Mouse (Mus musculus) heart, embryonic 10.5 days (tissue): ENCODE data around the gene Noxa1. TPM values are rescaled to one million over a fixed set of nuclear protein-coding genes. Genes with fewer than 3 reads are reported as not detected.

Experiments
- DNase-seq: peaks from one replicate; pipeline ENCODE4 v3.0.0-alpha.2; 2017; ENCODE audit warnings: low spot score
- H3K27ac ChIP-seq: fragments of 300-500 bp; sonication (generic); 2 replicates; pipeline ENCODE4 v1.5.1; 2016; ENCODE audit warnings: mild to moderate bottlenecking
- H3K27me3 ChIP-seq: fragments of 300-500 bp; sonication (generic); 2 replicates; pipeline ENCODE4 v1.6.1; 2016; ENCODE audit warnings: mild to moderate bottlenecking; ENCODE audit not compliant: poor library complexity, insufficient read depth, severe bottlenecking
- H3K36me3 ChIP-seq: fragments of 300-500 bp; sonication (generic); 2 replicates; pipeline ENCODE4 v1.6.1; 2016; ENCODE audit warnings: mild to moderate bottlenecking, moderate library complexity
- H3K4me1 ChIP-seq: fragments of 300-500 bp; sonication (generic); 2 replicates; pipeline ENCODE4 v1.6.1; 2016; ENCODE audit warnings: mild to moderate bottlenecking
- H3K4me3 ChIP-seq: fragments of 300-500 bp; sonication (generic); 2 replicates; pipeline ENCODE4 v1.5.1; 2016; ENCODE audit warnings: mild to moderate bottlenecking, moderate library complexity
- H3K9me3 ChIP-seq: fragments of 300-500 bp; sonication (generic); 2 replicates; pipeline ENCODE4 v1.6.1; 2016; ENCODE audit warnings: mild to moderate bottlenecking, moderate library complexity
- WGBS: fragments of 180-500 bp; shearing (Covaris S2); methylation state at CpG from one replicate; pipeline ENCODE4 v1.1.7; 2016; 5-methylcytosine and 5-hydroxymethylcytosine counted together
- microRNA-seq: library from miRNA; unstranded; fragments of <30 nt; microRNA quantifications from one replicate; pipeline ENCODE4, GENCODE M21; 2017
- polyA plus RNA-seq: library from polyadenylated mRNA; unstranded; fragments of >200 nt; fragmentation: Nextera tagmentation; extraction: Ambion mirVana; gene quantifications from 2 replicates; pipeline ENCODE4 v1.2.1, GENCODE M21; 2016

Noxa1 gene
- polyA plus RNA-seq, 1 experiment from 2014 or later = 0.14 TPM

- peak; percentile 94 for DNase-seq
- Histone ChIP-seq H3K4me3 (peak within 1 kb of the TSS; percentile 81), H3K27ac (peak within 1 kb of the TSS; percentile 92), H3K27me3 (no peaks in the 10 kb centered on the region), H3K4me1 (peaks cover 38% of the 10 kb centered on the region), H3K36me3 (peaks cover 22% of the 10 kb centered on the region), H3K9me3 (no peaks in the 10 kb centered on the region)
- 5% methylated on average over 47 of the region's 47 CpGs for WGBS
Observed at GRCm38 (mm10) chr2:25054221-25055067, 40.5 kb downstream of the Noxa1 start, which contains the start of gene Nsmf. Gene Nsmf (plus strand): TSS chr2:25054355.

GRCm38 (mm10) chr2:25053101-25053500 is 41.8 kb downstream of the Noxa1 start:
- Histone ChIP-seq H3K27ac (no peak overlapping the region), H3K9me3 (no peaks in the 10 kb centered on the region), H3K36me3 (peaks cover 15% of the 10 kb centered on the region), H3K27me3 (no peaks in the 10 kb centered on the region), H3K4me1 (peaks cover 37% of the 10 kb centered on the region), H3K4me3 (no peak overlapping the region)
- DNase-seq = no peak
- WGBS = 87% methylated on average over 6 of the region's 6 CpGs

- peaks cover 9% of the 10 kb centered on the region; the same call in 1 of the 2 replicates for H3K36me3 ChIP-seq
- H3K4me1 ChIP-seq = peaks cover 25% of the 10 kb centered on the region
- H3K9me3 ChIP-seq = no peaks in the 10 kb centered on the region
- no peak for DNase-seq
- 79% methylated on average over 8 of the region's 8 CpGs for WGBS
- no peak overlapping the region for H3K27ac ChIP-seq
- no peak overlapping the region for H3K4me3 ChIP-seq
- no peaks in the 10 kb centered on the region for H3K27me3 ChIP-seq
Observed at GRCm38 (mm10) chr2:25051450-25051849, 43.5 kb downstream of the Noxa1 start.

- no peak for DNase-seq
- Histone ChIP-seq H3K27me3 (no peaks in the 10 kb centered on the region), H3K36me3 (peaks cover 7% of the 10 kb centered on the region; the same call in 1 of the 2 replicates), H3K27ac (no peak overlapping the region), H3K4me3 (no peak overlapping the region), H3K9me3 (no peaks in the 10 kb centered on the region), H3K4me1 (peaks cover 24% of the 10 kb centered on the region)
- WGBS = 91% methylated on average over 7 of the region's 7 CpGs
Observed at GRCm38 (mm10) chr2:25050921-25051320, 44.0 kb downstream of the Noxa1 start.

- Histone ChIP-seq H3K36me3 (no peaks in the 10 kb centered on the region), H3K27me3 (no peaks in the 10 kb centered on the region), H3K9me3 (no peaks in the 10 kb centered on the region), H3K4me1 (no peaks in the 10 kb centered on the region), H3K4me3 (no peak overlapping the region), H3K27ac (no peak overlapping the region)
- 83% methylated on average over 5 of the region's 5 CpGs for WGBS
- no peak for DNase-seq
Observed at GRCm38 (mm10) chr2:25040089-25040488, 54.9 kb downstream of the Noxa1 start.

Small RNA genes lying within 50 kb of the gene (microRNA-seq; reads per million reads assigned to microRNA genes)
- gene Gm24328 = not detected
- gene Mir7664 = not detected

Other genes starting within 250 kb of the Noxa1 start
- 73.0 and 85.4 TPM in 2 replicates for gene Ehmt1, start 175.5 kb downstream of the Noxa1 start, polyA plus RNA-seq
- 15.3 and 19.5 TPM in 2 replicates for gene Arrdc1, start 159.9 kb downstream of the Noxa1 start, polyA plus RNA-seq
- 16.8 and 20.8 TPM in 2 replicates for gene Zmynd19, start 145.4 kb downstream of the Noxa1 start, polyA plus RNA-seq
- gene Dph7, start 132.7 kb downstream of the Noxa1 start, polyA plus RNA-seq = 20.1 and 27.6 TPM in 2 replicates
- 126 and 132 TPM in 2 replicates for gene Mrpl41, start 120.1 kb downstream of the Noxa1 start, polyA plus RNA-seq
- gene Pnpla7, start 119.1 kb downstream of the Noxa1 start, polyA plus RNA-seq = 7.9 and 9.3 TPM in 2 replicates
- 52.2 and 53.2 TPM in 2 replicates for gene Nsmf, start 40.8 kb downstream of the Noxa1 start, polyA plus RNA-seq
- 0.13 TPM in 1 of 2 replicates, not detected in the other for gene Entpd8, start 14.8 kb downstream of the Noxa1 start, polyA plus RNA-seq
- 5.7 and 5.9 TPM in 2 replicates for gene Nrarp, start 85.6 kb upstream of the Noxa1 start, polyA plus RNA-seq
- 7.7 and 8.4 TPM in 2 replicates for gene Tor4a, start 101.7 kb upstream of the Noxa1 start, polyA plus RNA-seq
- gene Nelfb, start 116.3 kb upstream of the Noxa1 start, polyA plus RNA-seq = 90.9 and 99.8 TPM in 2 replicates
- gene Stpg3, start 119.5 kb upstream of the Noxa1 start, polyA plus RNA-seq = 0.10 TPM in 1 of 2 replicates, not detected in the other
- 0.92 TPM in 1 of 2 replicates, not detected in the other for gene Fam166a, start 123.6 kb upstream of the Noxa1 start, polyA plus RNA-seq
- 544 and 610 TPM in 2 replicates for gene Tubb4b, start 129.6 kb upstream of the Noxa1 start, polyA plus RNA-seq
- gene Slc34a3, start 139.2 kb upstream of the Noxa1 start, polyA plus RNA-seq = not detected in 2 replicates
- gene Rnf224, start 141.6 kb upstream of the Noxa1 start, polyA plus RNA-seq = 0.08 TPM in 1 of 2 replicates, not detected in the other
- 6.4 and 9.1 TPM in 2 replicates for gene Rnf208, start 147.1 kb upstream of the Noxa1 start, polyA plus RNA-seq
- not detected in 2 replicates for gene Cysrt1, start 147.3 kb upstream of the Noxa1 start, polyA plus RNA-seq
- gene AL732309.1, start 151.7 kb upstream of the Noxa1 start, polyA plus RNA-seq = 4.0 and 6.0 TPM in 2 replicates
- 17.1 and 19.0 TPM in 2 replicates for gene Tmem203, start 160.3 kb upstream of the Noxa1 start, polyA plus RNA-seq
- 5.1 and 6.4 TPM in 2 replicates for gene Tprn, start 167.5 kb upstream of the Noxa1 start, polyA plus RNA-seq
- 164 and 199 TPM in 2 replicates for gene Ssna1, start 177.3 kb upstream of the Noxa1 start, polyA plus RNA-seq
- gene Anapc2, start 177.3 kb upstream of the Noxa1 start, polyA plus RNA-seq = 101 and 113 TPM in 2 replicates
- not detected in 2 replicates for gene Tmem210, start 193.0 kb upstream of the Noxa1 start, polyA plus RNA-seq
- not detected in 2 replicates for gene Lrrc26, start 194.8 kb upstream of the Noxa1 start, polyA plus RNA-seq
- 0.93 TPM in 1 of 2 replicates, not detected in the other for gene Grin1, start 224.0 kb upstream of the Noxa1 start, polyA plus RNA-seq
- 31.7 and 52.3 TPM in 2 replicates for gene Man1b1, start 237.2 kb upstream of the Noxa1 start, polyA plus RNA-seq